Mouse (Mus musculus) myocyte (in vitro differentiated cells): ENCODE results near the gene Zfp512. TPM values are rescaled to one million over a fixed set of nuclear protein-coding genes. Genes with fewer than 3 reads are reported as not detected.
"Not testable (repeated sequence)": the region's sequence is repeated elsewhere in the genome, so short reads cannot be mapped to it uniquely, and the experiment has no call there.

Experiments
- H3K27me3 ChIP-seq: one replicate; pipeline ENCODE4 v1.6.1; 2011; ENCODE audit not compliant: control insufficient read depth, insufficient read depth, insufficient read length
- H3K36me3 ChIP-seq: one replicate; pipeline ENCODE4 v1.6.1; 2011; ENCODE audit not compliant: control insufficient read depth, insufficient read depth
- H3K4me2 ChIP-seq: one replicate; pipeline ENCODE4 v1.6.1; 2011; ENCODE audit warnings: low read depth, control low read depth
- H3K4me3 ChIP-seq: one replicate; pipeline ENCODE4 v1.5.1; 2011; ENCODE audit warnings: mild to moderate bottlenecking, control low read depth, moderate library complexity
- H3K79me2 ChIP-seq: one replicate; pipeline ENCODE4 v1.6.1; 2011; ENCODE audit not compliant: control insufficient read depth, insufficient read depth
- H3ac ChIP-seq: one replicate; pipeline ENCODE4 v1.6.1; 2011; ENCODE audit not compliant: control insufficient read depth, insufficient read length
- CEBPB ChIP-seq: IDR thresholded peaks from 2 replicates; pipeline ENCODE4 v1.6.1; 2011; ENCODE audit warnings: mild to moderate bottlenecking, moderate library complexity; ENCODE audit not compliant: poor library complexity, insufficient read depth, severe bottlenecking
- E2F4 ChIP-seq: IDR thresholded peaks from one replicate; pipeline ENCODE4 v1.6.1; 2011; ENCODE audit warnings: mild to moderate bottlenecking, control low read depth, moderate library complexity; ENCODE audit not compliant: insufficient read depth
- MAX ChIP-seq: IDR thresholded peaks from one replicate; pipeline ENCODE4 v1.6.1; 2011; ENCODE audit warnings: low read depth, mild to moderate bottlenecking, control low read depth
- MYOD1 ChIP-seq, 3 experiments: IDR thresholded peaks; one replicate each; pipeline ENCODE4 v1.6.1; 2011; ENCODE audit warnings: control low read depth in 2 of 3, low read depth in 2 of 3, mild to moderate bottlenecking in 2 of 3, moderate library complexity in 1 of 3; ENCODE audit not compliant: insufficient read length in 2 of 3, control insufficient read depth in 1 of 3
- MYOG ChIP-seq, 3 experiments: IDR thresholded peaks; one replicate each; pipeline ENCODE4 v1.6.1; 2011; ENCODE audit warnings: control low read depth in 2 of 3, low read depth in 2 of 3, mild to moderate bottlenecking in 2 of 3; ENCODE audit not compliant: insufficient read length in 2 of 3, control insufficient read depth in 1 of 3, insufficient read depth in 1 of 3
- POLR2A ChIP-seq: IDR thresholded peaks from one replicate; pipeline ENCODE4 v1.6.1; 2011; ENCODE audit warnings: low read depth, mild to moderate bottlenecking, control low read depth, moderate library complexity; ENCODE audit not compliant: insufficient read length
- POLR2AphosphoS2 ChIP-seq: IDR thresholded peaks from one replicate; pipeline ENCODE4 v1.6.1; 2011; ENCODE audit warnings: low read depth, control low read depth; ENCODE audit not compliant: insufficient read length
- REST ChIP-seq: IDR thresholded peaks from one replicate; pipeline ENCODE4 v1.6.1; 2011; ENCODE audit warnings: mild to moderate bottlenecking, control low read depth, moderate library complexity; ENCODE audit not compliant: insufficient read depth, insufficient read length
- SRF ChIP-seq: IDR thresholded peaks from one replicate; pipeline ENCODE4 v1.6.1; 2011; ENCODE audit warnings: low read depth; ENCODE audit not compliant: control insufficient read depth, insufficient read length
- TCF12 ChIP-seq: IDR thresholded peaks from one replicate; pipeline ENCODE4 v1.6.1; 2011; ENCODE audit warnings: mild to moderate bottlenecking, control low read depth; ENCODE audit not compliant: poor library complexity, insufficient read depth, severe bottlenecking
- TCF3 ChIP-seq: IDR thresholded peaks from one replicate; pipeline ENCODE4 v1.6.1; 2011; ENCODE audit warnings: low read depth, control low read depth; ENCODE audit not compliant: insufficient read length
- USF1 ChIP-seq: IDR thresholded peaks from one replicate; pipeline ENCODE4 v1.6.1; 2011; ENCODE audit warnings: low read depth, mild to moderate bottlenecking, control low read depth, moderate library complexity
- polyA plus RNA-seq: library from polyadenylated mRNA; unstranded; fragments of >200 nt; fragmentation: generic; extraction: Trizol; gene quantifications from one replicate; pipeline ENCODE4 v1.2.1, GENCODE M21; 2012; ENCODE audit warnings: missing spikeins

The Zfp512 gene
- polyA plus RNA-seq, 1 experiment, result 12.8 TPM

GRCm38 (mm10) chr5:31512481-31512880, 60.2 kb downstream of the Zfp512 start:
- Histone ChIP-seq H3K27me3 (no peaks in the 10 kb centered on the region), H3K36me3 (no peaks in the 10 kb centered on the region), H3ac (no peak overlapping the region), H3K4me3 (no peak overlapping the region), H3K4me2 (no peak overlapping the region), H3K79me2 (no peaks in the 10 kb centered on the region)
- TF ChIP-seq MYOD1 (IDR thresholded peaks at IDR 0.05; ENCODE audit: control insufficient read depth in 1 of 3, insufficient read length in 2 of 3, low read depth in 2 of 3) (no peak), USF1 (no peak), MAX (no peak), TCF3 (no peak), MYOG (IDR thresholded peaks at IDR 0.05; ENCODE audit: control insufficient read depth in 1 of 3, insufficient read depth in 1 of 3, insufficient read length in 2 of 3, low read depth in 2 of 3) (no peak), REST (no peak), SRF (no peak), POLR2A (no peak)

GRCm38 (mm10) chr5:31520556-31520955, 68.3 kb downstream of the Zfp512 start:
- H3K4me2 ChIP-seq, result no peak overlapping the region
- no peaks in the 10 kb centered on the region for H3K27me3 ChIP-seq
- TF ChIP-seq REST, result no peak
- no peak overlapping the region for H3K4me3 ChIP-seq
- H3ac ChIP-seq, result no peak overlapping the region
- peaks cover 3% of the 10 kb centered on the region for H3K79me2 ChIP-seq
- peaks cover 6% of the 10 kb centered on the region for H3K36me3 ChIP-seq

- no peaks in the 10 kb centered on the region for H3K27me3 ChIP-seq
- TF ChIP-seq POLR2A, result peak; percentile 66
- no peak for TF ChIP-seq MAX
Measured at GRCm38 (mm10) chr5:31526354-31527116, 74.3 kb downstream of the Zfp512 start, which contains the start of gene Slc4a1ap. TSS of gene Slc4a1ap (plus strand) at chr5:31526995.

GRCm38 (mm10) chr5:31527117-31527680, 75.0 kb downstream of the Zfp512 start:
- H3K4me3 ChIP-seq, result peak overlapping the region; percentile 91
- H3K36me3 ChIP-seq, result peaks cover 12% of the 10 kb centered on the region
- peak overlapping the region; percentile 75 for H3ac ChIP-seq
- TF ChIP-seq USF1 (no peak), REST (no peak), POLR2AphosphoS2 (no peak), TCF3 (no peak), E2F4 (no peak), MAX (no peak), CEBPB (no peak), MYOD1 (IDR thresholded peaks at IDR 0.05; ENCODE audit: control insufficient read depth in 1 of 3, insufficient read length in 2 of 3, low read depth in 2 of 3) (no peak), SRF (no peak), POLR2A (no peak), TCF12 (no peak), MYOG (IDR thresholded peaks at IDR 0.05; ENCODE audit: control insufficient read depth in 1 of 3, insufficient read depth in 1 of 3, insufficient read length in 2 of 3, low read depth in 2 of 3) (no peak)
- peaks cover 26% of the 10 kb centered on the region for H3K79me2 ChIP-seq
- no peaks in the 10 kb centered on the region for H3K27me3 ChIP-seq
- H3K4me2 ChIP-seq, result peak overlapping the region; percentile 95

More at GRCm38 (mm10) chr5:31526354-31527116, 74.3 kb downstream of the Zfp512 start, which contains the start of gene Slc4a1ap:
- Histone ChIP-seq H3ac (peak within 1 kb of the TSS; percentile 75), H3K36me3 (peaks cover 5% of the 10 kb centered on the region), H3K4me2 (peak within 1 kb of the TSS; percentile 95), H3K79me2 (peaks cover 26% of the 10 kb centered on the region), H3K4me3 (peak within 1 kb of the TSS; percentile 91)

GRCm38 (mm10) chr5:31527707-31528106, 75.5 kb downstream of the Zfp512 start, which contains the start of gene Supt7l:
TSS of gene Supt7l (minus strand) at chr5:31527807.
- Histone ChIP-seq H3ac (peak within 1 kb of the TSS; percentile 75), H3K79me2 (peaks cover 26% of the 10 kb centered on the region), H3K4me2 (peak within 1 kb of the TSS; percentile 95), H3K36me3 (peaks cover 14% of the 10 kb centered on the region), H3K4me3 (peak within 1 kb of the TSS; percentile 91)
- H3K27me3 ChIP-seq, result not testable (repeated sequence)

GRCm38 (mm10) chr5:31528560-31528959, 76.3 kb downstream of the Zfp512 start:
- peak overlapping the region; percentile 95 for H3K4me2 ChIP-seq
- no peak for TF ChIP-seq CEBPB
- TF ChIP-seq USF1, result peak; percentile 58

More at GRCm38 (mm10) chr5:31528560-31528959, 76.3 kb downstream of the Zfp512 start:
- peaks cover 26% of the 10 kb centered on the region for H3K79me2 ChIP-seq
- H3ac ChIP-seq, result no peak overlapping the region
- H3K36me3 ChIP-seq, result peaks cover 23% of the 10 kb centered on the region
- H3K27me3 ChIP-seq, result no peaks in the 10 kb centered on the region
- H3K4me3 ChIP-seq, result no peak overlapping the region

Other genes with a start within 250 kb of the Zfp512 start
- gene Ppm1g, start 231.7 kb upstream of the Zfp512 start, polyA plus RNA-seq, result 89.3 TPM
- 87.9 TPM for gene Nrbp1, start 211.6 kb upstream of the Zfp512 start, polyA plus RNA-seq
- not detected for gene Gm9970, start 211.2 kb upstream of the Zfp512 start, polyA plus RNA-seq
- 2.1 TPM for gene Krtcap3, start 200.7 kb upstream of the Zfp512 start, polyA plus RNA-seq
- gene Ift172, start 161.3 kb upstream of the Zfp512 start, polyA plus RNA-seq, result 22.5 TPM
- 4.9 TPM for gene Fndc4, start 156.4 kb upstream of the Zfp512 start, polyA plus RNA-seq
- 0.16 TPM for gene Gckr, start 155.0 kb upstream of the Zfp512 start, polyA plus RNA-seq
- gene 4930548H24Rik, start 33.3 kb downstream of the Zfp512 start, polyA plus RNA-seq, result not detected
- 19.1 TPM for gene Gpn1, start 42.3 kb downstream of the Zfp512 start, polyA plus RNA-seq
- 15.9 TPM for gene Slc4a1ap, start 74.6 kb downstream of the Zfp512 start, polyA plus RNA-seq
- 10.0 TPM for gene Supt7l, start 75.4 kb downstream of the Zfp512 start, polyA plus RNA-seq
- 241 TPM for gene Mrpl33, start 144.5 kb downstream of the Zfp512 start, polyA plus RNA-seq
- 2.0 TPM for gene Rbks, start 245.2 kb downstream of the Zfp512 start, polyA plus RNA-seq
- gene Babam2, start 245.3 kb downstream of the Zfp512 start, polyA plus RNA-seq, result 77.2 TPM